Mouse (Mus musculus) layer of hippocampus, postnatal 25 days (tissue): ENCODE measurements around the gene Eif2b3. TPM values are rescaled to one million over a fixed set of nuclear protein-coding genes. Genes with fewer than 3 reads are reported as not detected.

Experiments
- DNase-seq, 2 experiments: peaks; one replicate each; pipeline ENCODE4 v3.0.0; 2022; ENCODE audit warnings: mixed read lengths in 2 of 2, low spot score in 1 of 2; ENCODE audit errors: extremely low spot score in 1 of 2
- total RNA-seq, 2 experiments: library from RNA; stranded (reverse); gene quantifications; 2 replicates each; pipeline ENCODE4 v1.2.3; 2021

The Eif2b3 gene
- total RNA-seq, 2 experiments from 2014 or later, result 20.6 to 21.2 TPM

DNA sequence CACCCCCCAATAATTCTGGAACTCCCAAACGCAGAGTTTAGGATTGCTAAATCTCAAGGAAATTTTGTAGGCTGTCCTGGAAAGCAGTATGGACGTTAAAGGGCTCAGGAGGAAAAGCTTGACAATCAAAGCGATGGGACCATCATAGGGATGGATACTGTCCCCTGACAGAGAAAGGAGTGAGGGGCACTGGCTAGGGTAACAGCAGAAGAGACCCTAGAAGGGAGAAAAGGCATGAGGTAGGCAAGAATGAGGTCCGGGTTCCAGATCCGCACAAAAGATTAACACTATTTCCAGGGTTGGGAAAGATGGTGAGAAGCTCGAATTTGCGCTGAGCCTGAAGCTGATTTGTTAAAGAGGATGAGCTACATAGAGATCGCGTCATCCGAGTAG lies 100.8 kb downstream of the Eif2b3 start:
- DNase-seq, result no peak

DNA sequence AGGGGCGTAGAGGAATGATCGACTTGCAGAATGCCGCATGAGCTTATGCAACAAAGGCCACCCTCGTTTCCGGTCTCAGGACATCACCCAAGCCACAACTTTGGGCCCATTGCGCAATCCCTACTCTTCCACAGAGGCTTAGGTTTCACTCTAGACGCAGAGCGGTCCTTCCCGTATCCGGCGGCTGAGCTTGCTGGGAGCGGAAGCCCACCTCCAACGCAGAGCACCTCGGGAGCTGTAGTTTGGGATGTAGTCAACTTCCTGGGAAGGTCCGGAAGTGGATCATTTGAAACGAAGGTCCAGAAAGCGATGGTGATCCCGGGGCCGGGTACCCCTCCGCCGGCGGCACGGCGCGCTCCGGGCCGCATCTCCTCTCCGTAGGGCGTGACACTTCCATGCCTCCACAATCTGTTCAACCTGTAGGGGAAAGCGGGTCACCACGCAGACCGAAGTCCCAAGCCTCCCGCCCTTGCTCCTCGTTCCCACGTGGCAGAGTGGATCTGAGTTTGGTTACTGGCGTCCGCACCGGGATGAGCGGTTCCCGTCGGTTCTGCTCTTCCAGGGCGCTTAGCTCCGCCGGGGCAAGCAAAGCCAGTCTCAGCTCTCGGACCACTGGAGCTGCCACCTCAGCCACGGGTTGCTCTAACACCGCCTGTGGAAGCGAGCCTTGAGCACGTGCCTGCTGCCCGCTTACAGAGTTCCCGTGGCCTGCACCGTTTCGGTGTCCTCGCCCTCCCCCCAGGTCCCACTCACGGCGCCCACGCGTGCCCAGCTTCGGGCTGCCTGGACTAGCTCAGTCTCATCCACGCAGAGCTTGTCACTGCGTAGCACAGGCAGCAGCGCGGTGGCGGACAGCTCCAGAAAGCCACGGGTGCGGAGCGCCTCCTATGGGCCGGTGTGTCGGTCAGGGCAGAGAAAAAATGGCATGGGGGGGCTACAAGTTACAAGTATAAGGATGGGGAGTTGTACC lies 101.5 kb downstream of the Eif2b3 start:
- DNase-seq, result peak; percentile 82 to 84

DNA sequence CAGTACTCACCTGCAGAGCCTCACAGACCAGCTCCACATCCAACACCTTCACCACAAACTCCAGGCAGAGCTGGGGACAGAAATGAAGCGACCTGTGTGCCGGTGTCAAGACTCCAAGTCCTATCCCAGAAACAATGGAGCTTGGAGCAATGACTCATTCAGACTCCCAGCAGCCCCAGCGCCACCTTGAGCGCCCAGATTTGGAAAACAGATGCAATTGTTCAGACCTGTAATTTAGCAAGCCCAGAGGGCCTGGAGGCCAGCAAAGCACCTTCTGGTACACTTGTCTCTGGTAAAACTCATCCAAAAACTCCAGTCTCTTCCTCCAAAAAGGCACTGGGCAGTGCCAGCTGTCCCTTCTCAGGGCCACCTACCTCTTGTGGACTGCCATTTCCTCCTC lies 103.0 kb downstream of the Eif2b3 start:
- no peak for DNase-seq

DNA sequence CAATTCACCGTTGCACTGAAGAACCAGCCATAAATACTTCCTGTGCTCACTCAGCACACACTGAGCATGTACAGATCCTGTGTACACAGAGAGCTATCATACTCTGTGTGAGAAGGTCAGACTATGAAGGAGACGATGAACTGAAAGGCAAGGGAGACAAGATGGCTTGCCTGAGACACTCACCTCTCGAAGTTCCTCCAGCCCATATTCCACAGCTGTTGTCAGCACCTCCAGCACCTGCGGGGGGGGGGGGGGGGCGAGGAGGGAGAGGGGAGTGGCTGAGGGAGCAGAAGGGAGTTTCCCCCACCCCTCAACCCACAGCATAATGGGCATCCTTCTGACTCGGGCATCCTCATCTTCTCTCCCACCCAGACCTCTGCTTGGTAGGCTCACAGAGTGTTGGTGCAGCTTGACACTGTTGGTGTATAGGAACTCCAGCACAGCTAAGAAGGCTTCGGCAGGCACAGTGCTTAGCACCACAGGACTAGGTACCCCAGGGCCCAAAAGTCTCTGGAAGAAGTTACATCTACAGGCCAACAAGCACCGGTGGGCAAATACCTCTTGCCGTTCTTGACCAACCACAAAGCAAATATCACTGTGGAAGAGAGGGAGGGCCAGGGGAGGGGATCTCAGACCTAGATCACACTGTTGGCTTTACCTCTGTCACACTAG lies 104.5 kb downstream of the Eif2b3 start:
- DNase-seq, result no peak

DNA sequence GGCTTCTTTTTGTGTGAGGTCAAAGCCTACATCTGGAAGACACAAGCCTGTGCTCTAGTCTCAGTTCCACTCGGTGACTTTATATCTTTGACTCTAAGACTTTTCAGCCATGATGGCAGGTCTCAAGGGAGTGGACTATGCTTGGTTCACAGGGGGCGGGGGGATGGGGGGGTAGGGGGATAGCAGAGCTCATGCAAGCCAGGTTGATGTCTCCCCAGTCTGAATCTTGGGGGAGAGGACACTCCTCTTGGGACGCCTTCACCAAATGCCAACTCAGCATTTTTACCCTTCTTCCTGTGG lies 105.0 kb downstream of the Eif2b3 start:
- DNase-seq, result no peak

DNA sequence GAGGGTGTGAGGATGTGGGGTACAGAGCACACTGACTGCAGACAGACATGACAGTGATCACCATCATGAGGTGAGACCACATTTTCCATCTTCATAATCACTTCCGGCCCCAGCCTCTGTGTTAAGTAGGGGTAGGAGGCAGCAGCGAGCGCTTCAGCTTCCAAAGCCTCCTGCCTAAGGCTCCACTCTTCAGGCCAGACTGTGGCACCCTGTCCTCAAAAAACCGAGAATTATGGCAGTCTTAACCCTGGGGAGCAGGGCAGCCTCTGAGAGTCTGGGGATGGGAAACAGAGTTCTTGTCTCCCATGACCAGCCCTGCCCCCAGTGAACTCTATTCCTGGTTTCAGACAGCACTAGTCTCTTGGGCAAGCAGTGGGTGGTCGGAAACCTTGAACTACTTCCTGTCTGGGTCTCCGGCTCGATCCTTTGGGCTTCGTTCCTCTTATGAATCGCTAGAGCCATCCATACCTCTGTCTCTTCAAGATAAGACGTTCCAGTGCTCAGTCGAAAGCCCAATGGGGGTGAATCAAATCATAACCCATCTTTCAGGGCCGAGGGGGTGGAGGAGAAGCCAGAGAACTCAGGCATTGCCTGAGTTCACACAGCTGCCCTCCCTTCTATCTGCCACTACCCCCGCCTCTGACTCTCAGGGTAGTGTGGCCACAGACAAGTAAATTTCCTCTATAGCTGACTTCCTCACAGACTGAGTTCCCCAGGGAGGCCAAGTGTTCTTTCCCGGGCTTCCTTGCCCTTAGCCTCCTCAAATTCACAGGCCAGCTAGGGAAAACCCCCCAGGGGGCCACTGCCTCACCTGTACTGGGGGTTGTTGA lies 105.5 kb downstream of the Eif2b3 start:
- no peak for DNase-seq

DNA sequence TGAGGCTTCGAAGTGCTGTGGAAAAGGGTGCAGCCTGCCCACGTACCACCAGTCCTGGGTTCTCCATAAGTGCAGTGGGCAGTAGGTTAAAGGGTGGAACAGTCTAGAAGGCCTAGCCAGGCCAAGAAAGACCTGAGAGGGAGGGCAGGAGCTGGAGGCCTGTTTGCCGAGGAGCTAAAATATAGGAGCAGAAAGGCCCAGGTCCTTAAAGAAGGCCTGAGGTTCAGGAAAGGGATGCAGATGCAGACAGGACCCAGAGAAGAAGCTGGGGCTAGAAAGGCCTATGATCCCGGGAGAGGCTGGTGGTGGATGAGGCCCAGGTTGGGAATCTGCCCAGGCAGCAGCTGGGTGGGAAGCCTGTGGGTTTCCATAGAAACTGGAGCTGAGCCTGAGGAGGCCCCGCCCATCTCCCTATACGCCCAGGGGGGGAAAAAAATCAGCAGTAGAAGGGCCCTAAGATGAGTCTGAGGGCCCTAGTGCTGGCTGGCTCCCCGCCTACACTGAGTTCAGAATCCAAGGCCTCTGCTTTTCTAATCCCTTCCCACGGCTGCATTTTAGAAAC lies 106.2 kb downstream of the Eif2b3 start, which contains the start of gene Btbd19:
Btbd19 (minus strand) TSS at position 378 of the 562 bp plus-strand sequence.
- DNase-seq, result peak; percentile 66 to 73

DNA sequence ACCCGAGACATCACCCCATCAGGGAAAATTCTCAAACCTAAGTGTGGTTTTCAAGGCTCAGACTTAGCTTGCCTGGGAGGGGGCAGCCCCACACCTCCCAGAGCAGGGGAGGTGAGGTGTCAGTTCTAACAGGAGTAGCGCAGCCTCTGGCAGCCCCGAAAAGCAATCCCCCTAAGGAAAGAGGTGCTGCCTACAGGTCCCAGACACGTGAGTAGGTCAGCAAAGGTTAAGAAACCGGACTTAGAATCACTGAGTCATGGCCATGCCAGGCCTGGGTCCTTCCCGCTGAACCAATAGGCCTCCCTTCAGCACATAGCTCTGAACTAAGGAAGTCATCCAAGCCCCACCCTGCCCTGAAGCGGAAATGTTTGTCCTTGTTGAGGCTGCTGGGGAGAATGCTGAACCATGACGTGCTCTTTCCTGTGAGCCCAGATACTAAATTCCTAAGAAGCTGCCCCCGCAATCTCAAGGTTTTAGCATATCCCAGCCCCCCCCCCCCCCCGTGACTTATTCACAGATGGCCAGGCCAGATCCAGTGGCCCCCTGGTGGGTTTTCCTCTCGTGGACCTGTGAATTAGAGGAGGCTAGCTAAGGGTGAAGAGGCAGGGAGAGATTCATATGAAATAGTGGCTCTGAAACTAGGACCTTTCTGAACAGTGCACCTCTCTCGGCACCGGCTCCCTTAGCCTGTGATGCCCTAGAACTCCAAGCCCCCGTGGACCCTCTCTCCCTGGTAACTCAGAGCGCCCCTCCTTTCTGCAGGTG lies 106.9 kb downstream of the Eif2b3 start:
- no peak for DNase-seq

DNA sequence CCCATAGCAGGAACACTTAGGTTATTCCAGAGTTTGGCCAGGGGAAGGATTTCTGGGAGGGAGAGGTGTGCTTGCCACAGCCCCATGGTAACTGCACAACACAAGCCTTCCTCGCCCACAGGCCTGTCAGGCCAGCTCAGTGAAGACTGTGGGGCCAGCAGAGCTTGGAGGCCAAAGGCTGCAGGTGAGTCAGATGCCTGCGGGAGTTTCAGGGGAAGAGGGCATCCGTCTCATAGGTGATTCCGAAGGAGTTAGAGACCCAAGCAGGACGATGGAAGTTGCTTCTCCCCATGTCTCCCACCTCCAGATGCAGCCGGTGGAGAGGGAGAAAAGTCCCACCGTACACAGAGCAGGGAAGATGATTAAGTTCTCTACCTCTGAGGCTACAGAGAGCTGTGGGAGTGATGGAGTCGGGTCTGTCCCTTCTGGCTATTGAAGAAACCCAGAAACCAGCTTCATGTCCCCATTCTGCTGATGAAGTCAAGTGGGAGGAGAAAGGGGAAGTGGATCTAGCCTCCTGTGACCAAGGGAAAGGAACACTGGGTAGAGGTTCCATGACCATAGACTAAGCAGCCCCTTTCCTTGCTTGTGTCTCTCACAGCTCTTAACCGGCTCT lies 107.6 kb downstream of the Eif2b3 start, which contains the start of gene Tctex1d4:
Tctex1d4 (plus strand) TSS at position 120 of the 616 bp plus-strand sequence.
- no peak for DNase-seq

DNA sequence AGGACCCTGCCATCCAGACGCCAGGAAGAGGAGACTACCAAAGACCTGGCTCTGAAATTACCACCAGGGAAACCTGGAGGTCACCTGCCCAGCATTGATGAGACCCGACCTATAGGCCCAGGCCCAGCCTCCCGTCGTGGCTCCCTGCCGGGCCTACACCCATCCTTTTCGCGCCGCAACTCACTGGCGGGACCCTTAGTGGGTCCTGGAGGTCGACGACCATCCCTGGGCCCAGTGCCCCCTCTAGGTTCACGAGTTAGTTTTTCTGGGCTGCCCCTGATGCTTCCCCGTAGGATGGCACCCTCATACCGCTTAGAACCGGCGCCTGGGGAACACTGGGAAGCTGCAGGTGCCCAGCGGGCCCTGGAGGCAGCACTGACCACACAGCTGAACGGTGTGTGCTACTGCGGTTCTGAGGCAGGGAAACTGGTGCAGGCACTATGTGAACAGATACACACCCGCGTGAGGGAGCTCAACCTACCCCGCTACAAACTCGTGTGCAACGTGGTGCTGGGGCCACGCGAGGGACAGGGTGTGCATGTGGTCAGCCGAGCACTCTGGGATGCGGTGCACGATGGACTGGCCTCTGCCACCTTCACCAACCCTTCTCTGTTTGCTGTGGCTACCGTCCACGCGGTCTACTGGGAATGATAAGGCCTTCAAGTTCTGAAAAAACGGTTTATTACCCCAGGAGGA lies 108.9 kb downstream of the Eif2b3 start:
- no peak for DNase-seq

DNA sequence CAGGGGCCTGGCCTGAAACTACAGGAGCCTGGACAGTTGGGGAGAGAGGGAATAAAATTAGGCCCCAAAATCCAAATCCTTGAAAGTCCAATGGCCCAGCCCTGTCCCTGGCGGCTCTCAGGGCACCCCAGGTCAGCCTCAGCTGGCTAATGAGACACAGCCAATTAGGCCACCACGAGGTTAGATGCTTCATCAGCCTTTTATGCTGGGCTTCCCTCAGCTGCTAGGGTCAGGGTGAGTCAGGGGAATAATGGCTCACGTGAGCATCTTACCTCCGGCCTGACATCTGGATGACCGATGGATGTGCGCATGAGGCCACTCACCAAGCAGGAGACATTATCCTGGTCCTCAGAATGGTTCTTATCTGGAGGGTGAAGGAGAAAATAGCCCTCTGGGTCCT lies 111.6 kb downstream of the Eif2b3 start:
- no peak for DNase-seq

DNA sequence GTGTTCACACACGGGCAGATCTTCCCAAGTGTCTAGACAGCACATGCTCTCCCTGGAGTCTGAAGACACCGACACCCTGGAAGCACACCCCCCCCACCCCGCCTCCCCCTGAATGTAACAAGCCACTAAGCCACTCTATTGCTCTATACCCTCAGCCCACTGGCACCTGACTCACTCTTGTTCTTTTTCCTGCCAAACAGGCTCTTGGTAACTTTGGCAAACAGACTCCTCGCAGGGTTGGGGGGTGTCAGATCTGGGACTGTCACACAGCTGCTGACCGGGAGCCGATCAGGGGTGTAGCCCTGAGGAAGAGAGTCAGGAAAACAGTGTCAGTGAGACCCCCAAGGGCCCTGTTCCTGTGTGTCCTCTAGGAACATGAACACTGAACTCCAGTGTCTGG lies 112.0 kb downstream of the Eif2b3 start:
- DNase-seq, result no peak

DNA sequence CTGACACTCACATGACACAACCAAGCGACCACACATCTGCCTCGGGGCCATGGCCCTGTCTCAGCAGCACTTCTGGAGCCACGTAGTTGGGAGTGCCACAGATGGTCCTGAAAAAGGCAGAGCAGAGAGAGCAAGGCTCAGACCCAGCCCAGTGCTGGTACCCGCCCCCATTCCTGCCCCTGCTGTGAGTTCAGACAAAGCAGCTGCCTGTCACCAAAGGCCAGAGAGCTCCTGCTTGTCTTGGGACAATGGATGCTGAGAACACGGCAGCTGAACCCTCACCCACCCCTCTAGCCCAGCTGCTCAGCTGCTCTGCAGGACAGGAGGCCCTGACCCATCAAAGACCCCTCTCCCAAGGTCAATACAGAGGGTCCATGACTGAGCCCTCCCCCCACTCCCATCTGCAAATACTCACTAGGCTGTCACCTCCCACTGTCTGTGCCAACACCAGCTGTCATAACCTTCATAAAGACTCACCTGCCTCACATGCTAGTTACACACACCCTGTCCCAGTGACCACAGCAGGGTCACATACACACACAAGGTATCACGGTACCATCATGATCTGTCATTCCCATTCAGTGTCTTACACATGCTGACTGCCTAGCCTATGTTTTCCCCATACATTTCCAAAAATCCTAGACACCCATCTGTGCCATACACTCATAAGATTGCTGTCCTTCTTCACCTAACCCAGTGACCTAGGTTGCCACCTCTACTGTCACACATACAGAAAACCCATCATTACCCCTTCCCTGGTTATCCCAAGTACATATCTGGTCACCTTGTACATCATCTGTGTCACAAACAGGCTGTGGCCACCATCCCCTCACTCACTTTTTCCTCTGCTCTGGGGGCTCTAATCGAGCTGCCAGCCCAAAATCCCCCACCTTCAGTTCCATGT lies 112.9 kb downstream of the Eif2b3 start:
- no peak for DNase-seq

DNA sequence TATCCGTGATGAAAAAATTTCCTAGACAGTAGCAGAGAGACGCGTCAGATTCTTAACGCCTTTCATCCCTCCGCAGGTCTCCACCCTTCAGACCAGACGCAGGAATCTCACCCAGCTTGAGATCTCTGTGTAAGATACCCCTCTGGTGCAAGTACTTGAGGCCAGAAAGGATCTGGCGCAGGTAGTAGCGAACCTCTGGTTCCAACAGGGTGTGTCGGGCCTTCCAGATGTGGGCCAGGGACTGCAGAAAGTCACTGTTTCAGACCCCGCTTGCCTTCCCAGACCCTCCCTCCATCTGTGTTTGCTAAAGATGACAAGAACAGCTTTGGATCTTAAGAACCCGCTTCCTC lies 113.6 kb downstream of the Eif2b3 start:
- DNase-seq, result no peak

DNA sequence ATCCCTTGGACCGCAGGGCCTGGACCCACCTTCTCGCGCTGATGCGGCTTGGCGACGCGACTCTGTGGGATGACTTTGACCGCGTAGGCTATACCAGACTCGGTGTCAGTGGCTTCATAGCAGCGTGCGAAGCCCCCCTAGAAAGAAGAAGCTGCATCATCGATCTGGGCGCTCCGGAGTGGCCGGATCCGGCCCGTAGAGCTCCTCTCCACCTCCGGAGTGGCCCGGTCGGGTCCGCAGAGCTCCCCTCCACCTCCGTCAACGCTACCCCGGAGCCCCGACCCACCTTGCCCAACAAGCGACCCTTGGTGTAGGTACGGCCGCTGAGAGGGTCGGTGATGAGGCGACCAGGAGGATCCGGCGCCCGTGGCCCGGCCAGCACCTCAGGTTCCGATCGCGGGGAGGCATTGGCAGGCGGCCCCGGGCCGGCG lies 114.2 kb downstream of the Eif2b3 start:
- DNase-seq, result no peak

DNA sequence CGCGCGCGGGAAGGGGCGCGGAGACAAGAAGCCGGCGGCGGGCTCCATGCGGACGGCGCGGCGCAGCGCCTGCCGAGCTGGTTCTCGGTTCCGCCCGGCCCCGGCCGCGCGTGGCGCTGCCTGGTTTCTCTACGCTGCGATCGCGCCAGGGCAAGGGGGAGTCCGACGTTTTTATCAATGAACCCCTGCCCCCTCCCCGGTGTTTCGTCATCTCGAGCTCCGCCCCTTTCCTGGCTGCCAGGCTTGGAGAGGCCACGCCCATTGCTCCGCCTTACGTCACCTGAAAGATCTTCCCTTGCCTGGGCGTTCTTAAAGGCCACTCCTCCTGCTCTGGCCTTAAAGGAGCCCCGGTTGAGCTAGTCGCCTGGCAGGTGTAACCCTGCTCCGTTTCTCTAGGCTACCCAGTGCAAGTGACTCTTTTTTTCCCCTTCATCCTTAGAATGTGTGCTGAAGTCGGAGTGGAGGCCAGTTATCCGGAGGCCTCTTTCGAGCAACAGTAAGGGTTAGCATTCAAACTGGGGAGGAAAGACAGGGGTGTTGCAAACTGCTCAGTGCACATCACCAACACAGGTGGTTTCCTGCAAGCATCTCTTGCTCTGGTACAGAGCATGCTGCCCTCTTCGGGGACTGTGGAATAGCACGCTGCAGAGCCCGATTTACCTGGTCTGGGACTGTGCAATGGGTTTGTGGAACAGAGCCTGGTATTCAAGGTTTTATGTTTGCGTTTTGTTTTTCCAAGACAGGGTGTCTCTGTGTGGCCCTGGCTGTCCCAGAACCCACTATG lies 114.8 kb downstream of the Eif2b3 start, which contains the start of gene Plk3:
Plk3 (minus strand) TSS at position 147 of the 784 bp plus-strand sequence.
- peak; percentile 91 to 93 for DNase-seq

DNA sequence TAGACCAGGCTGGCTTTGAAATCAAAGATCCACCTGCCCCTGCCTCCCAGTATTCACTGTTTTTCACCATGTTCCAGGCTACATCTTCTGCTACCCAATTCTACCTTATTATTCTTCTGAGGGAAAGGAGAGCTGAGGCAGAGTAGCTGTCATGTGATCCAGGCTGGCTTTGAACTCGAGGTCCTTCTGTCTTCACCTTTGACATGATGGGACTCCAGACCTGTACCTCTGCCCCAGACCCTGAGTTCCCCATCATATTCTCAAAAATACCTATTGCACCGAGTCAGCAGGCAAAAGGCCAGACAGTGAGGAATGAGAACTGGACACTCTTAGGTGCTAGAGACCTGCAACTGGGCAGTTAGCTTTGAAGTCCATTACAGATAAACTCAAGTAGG lies 115.4 kb downstream of the Eif2b3 start:
- no peak for DNase-seq
